Mouse (Mus musculus) liver, adult 2 months (tissue): ENCODE data around the gene Nr4a1. TPM values are rescaled to one million over a fixed set of nuclear protein-coding genes. Genes with fewer than 3 reads are reported as not detected.

Source experiments
- DNase-seq: peaks from one replicate; pipeline ENCODE4 v3.0.0-alpha.2; 2011; ENCODE audit warnings: low read depth, low spot score; ENCODE audit errors: extremely low read depth
- H3K27ac ChIP-seq: fragments of 200-500 bp; replicated peaks from 2 replicates; pipeline ENCODE4 v1.5.1; 2012; ENCODE audit warnings: low read depth, mild to moderate bottlenecking, control low read depth, inconsistent platforms, low read length; ENCODE audit not compliant: insufficient read depth
- H3K27me3 ChIP-seq: fragments of 200-500 bp; 2 replicates; pipeline ENCODE4 v1.6.1; 2012; ENCODE audit warnings: mild to moderate bottlenecking, moderate library complexity, low read length, inconsistent platforms; ENCODE audit not compliant: control insufficient read depth, insufficient read depth
- H3K36me3 ChIP-seq: fragments of 200-500 bp; 2 replicates; pipeline ENCODE4 v1.6.1; 2012; ENCODE audit warnings: low read length, inconsistent platforms; ENCODE audit not compliant: control insufficient read depth, insufficient read depth
- H3K4me1 ChIP-seq: fragments of 200-500 bp; 2 replicates; pipeline ENCODE4 v1.6.1; 2011; ENCODE audit warnings: low read length; ENCODE audit not compliant: control insufficient read depth, insufficient read depth
- H3K4me3 ChIP-seq: fragments of 200-500 bp; 2 replicates; pipeline ENCODE4 v1.5.1; 2011; ENCODE audit warnings: low read depth, mild to moderate bottlenecking, control low read depth, low read length, moderate library complexity; ENCODE audit not compliant: insufficient read depth
- H3K79me2 ChIP-seq: fragments of 200-500 bp; 2 replicates; pipeline ENCODE4 v1.6.1; 2012; ENCODE audit warnings: inconsistent platforms, mild to moderate bottlenecking, low read length, moderate library complexity; ENCODE audit not compliant: control insufficient read depth, insufficient read depth
- H3K9ac ChIP-seq: fragments of 200-500 bp; 2 replicates; pipeline ENCODE4 v1.6.1; 2012; ENCODE audit warnings: low read depth, mild to moderate bottlenecking, control low read depth, inconsistent platforms, low read length
- CTCF ChIP-seq: fragments of 200-500 bp; IDR thresholded peaks from 2 replicates; pipeline ENCODE4 v1.5.1; 2011; ENCODE audit warnings: low read depth, low read length, control low read depth
- POLR2A ChIP-seq: fragments of 200-500 bp; IDR thresholded peaks from 2 replicates; pipeline ENCODE4 v1.6.1; 2011; ENCODE audit warnings: low read length, control low read depth; ENCODE audit not compliant: insufficient read depth; ENCODE audit errors: extremely low read depth
- WGBS: fragments of 180-500 bp; shearing (Covaris S2); methylation state at CpG from one replicate; pipeline ENCODE4 v1.1.7; 2018; 5-methylcytosine and 5-hydroxymethylcytosine counted together
- polyA plus RNA-seq: library from polyadenylated mRNA; depleted of rRNA; stranded (reverse); fragments of >200 nt; gene quantifications from 2 replicates; pipeline ENCODE4 v1.2.3, GENCODE M21; 2012
- total RNA-seq: library from RNA; depleted of rRNA; stranded (reverse); fragments of >200 nt; gene quantifications from 2 replicates; pipeline ENCODE4 v1.2.3, GENCODE M21; 2014

The Nr4a1 gene
- total and polyA plus RNA-seq, 2 experiments, result 0.18 to 0.89 TPM

GRCm38 (mm10) chr15:101287361-101287760, 33.3 kb downstream of the Nr4a1 start:
- TF ChIP-seq CTCF (no peak), POLR2A (no peak)
- peak overlapping the region; percentile 77 for H3K9ac ChIP-seq
- H3K36me3 ChIP-seq, result peaks cover 21% of the 10 kb centered on the region
- WGBS, result 14% methylated on average over 6 of the region's 6 CpGs
- H3K4me3 ChIP-seq, result peak overlapping the region; percentile 70
- peak overlapping the region; percentile 91 for H3K27ac ChIP-seq
- H3K4me1 ChIP-seq, result peaks cover 27% of the 10 kb centered on the region
- H3K27me3 ChIP-seq, result no peaks in the 10 kb centered on the region
- peak; percentile 94 for DNase-seq
- peaks cover 15% of the 10 kb centered on the region for H3K79me2 ChIP-seq

GRCm38 (mm10) chr15:101290354-101290753, 36.3 kb downstream of the Nr4a1 start:
- no peak for DNase-seq
- H3K79me2 ChIP-seq, result peaks cover 5% of the 10 kb centered on the region; the same call in 1 of the 2 replicates
- peaks cover 21% of the 10 kb centered on the region for H3K36me3 ChIP-seq
- H3K27ac ChIP-seq, result no peak overlapping the region
- H3K4me3 ChIP-seq, result no peak overlapping the region
- no peak overlapping the region for H3K9ac ChIP-seq
- no peaks in the 10 kb centered on the region for H3K27me3 ChIP-seq
- TF ChIP-seq POLR2A, result no peak
- TF ChIP-seq CTCF, result no peak
- 96% methylated on average over 15 of the region's 15 CpGs for WGBS
- peaks cover 22% of the 10 kb centered on the region for H3K4me1 ChIP-seq

- Histone ChIP-seq H3K9ac (no peak overlapping the region), H3K4me1 (peaks cover 10% of the 10 kb centered on the region), H3K36me3 (peaks cover 21% of the 10 kb centered on the region), H3K27me3 (no peaks in the 10 kb centered on the region), H3K79me2 (peaks cover under 1% of the 10 kb centered on the region; the same call in 1 of the 2 replicates), H3K27ac (no peak overlapping the region), H3K4me3 (no peak overlapping the region)
- peak; percentile 31 for DNase-seq
- TF ChIP-seq POLR2A (no peak), CTCF (no peak)
- WGBS, result 35% methylated on average over 3 of the region's 3 CpGs
Observed at GRCm38 (mm10) chr15:101292012-101292411, 37.9 kb downstream of the Nr4a1 start.

- no peak for DNase-seq
- no peak within 1 kb of the TSS for H3K4me3 ChIP-seq
- H3K36me3 ChIP-seq, result peaks cover 21% of the 10 kb centered on the region
- H3K9ac ChIP-seq, result no peak within 1 kb of the TSS
- H3K79me2 ChIP-seq, result no peaks in the 10 kb centered on the region; the same call in 1 of the 2 replicates
- TF ChIP-seq POLR2A (no peak), CTCF (no peak)
- no peaks in the 10 kb centered on the region for H3K27me3 ChIP-seq
- peaks cover 2% of the 10 kb centered on the region; the same call in 1 of the 2 replicates for H3K4me1 ChIP-seq
- H3K27ac ChIP-seq, result no peak within 1 kb of the TSS
- WGBS, result 73% methylated on average over 18 of the region's 18 CpGs
Observed at GRCm38 (mm10) chr15:101293025-101293621, 39.1 kb downstream of the Nr4a1 start, which contains the start of gene 6030408B16Rik. TSS of gene 6030408B16Rik (plus strand) at chr15:101293212.

- Histone ChIP-seq H3K4me1 (no peaks in the 10 kb centered on the region; the same call in 1 of the 2 replicates), H3K4me3 (no peak overlapping the region), H3K36me3 (peaks cover 12% of the 10 kb centered on the region), H3K27ac (no peak overlapping the region), H3K79me2 (no peaks in the 10 kb centered on the region), H3K27me3 (no peaks in the 10 kb centered on the region), H3K9ac (no peak overlapping the region)
- 69% methylated on average over 16 of the region's 16 CpGs for WGBS
- TF ChIP-seq POLR2A (no peak), CTCF (no peak)
- DNase-seq, result no peak
Observed at GRCm38 (mm10) chr15:101294028-101294894, 40.2 kb downstream of the Nr4a1 start.
